Mouse (Mus musculus) kidney, embryonic 16.5 days (tissue): ENCODE results near the gene Apoc4. TPM values are rescaled to one million over a fixed set of nuclear protein-coding genes. Genes with fewer than 3 reads are reported as not detected.
A peak's percentile ranks its signal among the peaks of the same experiment; 100 is the strongest.

Experiments used
- ATAC-seq: fragments of 200-750 bp; cut with Nextera tagmentation; 2 replicates; pipeline ENCODE4 v1.8.0; 2017; ENCODE audit warnings: moderate TSS enrichment; ENCODE audit not compliant: low FRiP score, low TSS enrichment
- H3K27ac ChIP-seq: fragments of 300-500 bp; sonication (generic); 2 replicates; pipeline ENCODE4 v1.5.1; 2014; ENCODE audit warnings: low read length
- H3K27me3 ChIP-seq: fragments of 300-500 bp; sonication (generic); 2 replicates; pipeline ENCODE4 v1.6.1; 2014; ENCODE audit warnings: low read length, control low read depth, mixed read lengths; ENCODE audit not compliant: insufficient read depth
- H3K36me3 ChIP-seq: fragments of 300-500 bp; sonication (generic); 2 replicates; pipeline ENCODE4 v1.6.1; 2014; ENCODE audit warnings: low read length, control low read depth, mixed read lengths; ENCODE audit not compliant: insufficient read depth
- H3K4me1 ChIP-seq: fragments of 300-500 bp; sonication (generic); 2 replicates; pipeline ENCODE4 v1.6.1; 2014; ENCODE audit warnings: low read length, control low read depth, mixed read lengths; ENCODE audit not compliant: insufficient read depth
- H3K4me2 ChIP-seq: fragments of 300-500 bp; sonication (generic); replicated peaks from 2 replicates; pipeline ENCODE4 v1.6.1; 2014; ENCODE audit warnings: low read depth, low read length
- H3K4me3 ChIP-seq: fragments of 300-500 bp; sonication (generic); 2 replicates; pipeline ENCODE4 v1.5.1; 2014; ENCODE audit warnings: mild to moderate bottlenecking, low read length
- H3K9ac ChIP-seq: fragments of 300-500 bp; sonication (generic); replicated peaks from 2 replicates; pipeline ENCODE4 v1.6.1; 2014; ENCODE audit warnings: low read length
- H3K9me3 ChIP-seq: fragments of 300-500 bp; sonication (generic); 2 replicates; pipeline ENCODE4 v1.6.1; 2016; ENCODE audit warnings: low read length, control low read depth
- WGBS: fragments of 180-500 bp; shearing (Covaris S2); extraction: QIAGEN DNeasy Blood & Tissue Kit; methylation state at CpG from one replicate; pipeline ENCODE4 v1.1.7; 2014; 5-methylcytosine and 5-hydroxymethylcytosine counted together
- polyA plus RNA-seq: library from polyadenylated mRNA; unstranded; fragments of >200 nt; fragmentation: Nextera tagmentation; extraction: Ambion mirVana; gene quantifications from 2 replicates; pipeline ENCODE4 v1.2.1, GENCODE M21; 2015

Apoc4 gene
- polyA plus RNA-seq, 1 experiment from 2014 or later = 2.2 TPM

DNA sequence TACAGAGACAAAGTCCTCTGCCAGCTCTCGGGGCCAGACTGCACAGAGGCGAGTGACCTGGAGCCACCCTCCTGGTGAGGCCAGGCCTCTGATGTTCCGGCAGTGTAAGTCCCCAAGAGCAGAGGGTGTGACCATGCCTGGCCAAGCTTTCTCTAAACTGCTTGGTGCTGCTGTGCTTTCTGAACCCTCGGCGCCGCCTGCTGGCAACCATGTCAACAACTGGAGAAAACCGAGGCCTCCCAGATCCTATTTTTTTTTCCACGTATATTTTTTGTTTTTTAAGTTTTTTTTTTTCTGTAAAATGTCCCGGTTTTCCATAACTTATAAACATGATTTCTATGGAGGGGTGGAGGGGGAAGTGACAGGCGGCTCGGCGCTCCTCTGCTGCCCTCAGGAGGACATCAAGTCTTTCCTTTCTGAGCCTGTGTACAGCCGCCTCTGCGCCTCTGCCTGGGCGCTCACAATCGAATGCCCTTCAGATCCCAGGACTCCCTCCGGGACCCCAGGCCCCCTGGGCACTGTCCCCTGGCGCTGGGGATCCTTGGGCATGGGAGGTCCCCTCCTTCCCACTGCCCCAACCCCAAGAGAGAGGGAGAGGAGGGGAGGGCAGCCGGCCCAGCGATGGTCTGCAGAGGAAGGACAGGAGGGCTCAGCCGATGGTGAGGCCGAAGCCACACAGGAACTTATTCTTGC, 19.9 kb upstream of the Apoc4 start:
- H3K4me1 ChIP-seq = peaks cover 25% of the 10 kb centered on the region
- peaks cover 32% of the 10 kb centered on the region for H3K36me3 ChIP-seq
- H3K27me3 ChIP-seq = no peaks in the 10 kb centered on the region
- H3K4me2 ChIP-seq = no peak overlapping the region
- H3K27ac ChIP-seq = peak overlapping the region; percentile 65
- no peak overlapping the region for H3K4me3 ChIP-seq
- H3K9ac ChIP-seq = peak overlapping the region; percentile 23
- ATAC-seq = peak; percentile 86
- WGBS = 31% methylated on average over 22 of the region's 22 CpGs
- no peaks in the 10 kb centered on the region for H3K9me3 ChIP-seq

DNA sequence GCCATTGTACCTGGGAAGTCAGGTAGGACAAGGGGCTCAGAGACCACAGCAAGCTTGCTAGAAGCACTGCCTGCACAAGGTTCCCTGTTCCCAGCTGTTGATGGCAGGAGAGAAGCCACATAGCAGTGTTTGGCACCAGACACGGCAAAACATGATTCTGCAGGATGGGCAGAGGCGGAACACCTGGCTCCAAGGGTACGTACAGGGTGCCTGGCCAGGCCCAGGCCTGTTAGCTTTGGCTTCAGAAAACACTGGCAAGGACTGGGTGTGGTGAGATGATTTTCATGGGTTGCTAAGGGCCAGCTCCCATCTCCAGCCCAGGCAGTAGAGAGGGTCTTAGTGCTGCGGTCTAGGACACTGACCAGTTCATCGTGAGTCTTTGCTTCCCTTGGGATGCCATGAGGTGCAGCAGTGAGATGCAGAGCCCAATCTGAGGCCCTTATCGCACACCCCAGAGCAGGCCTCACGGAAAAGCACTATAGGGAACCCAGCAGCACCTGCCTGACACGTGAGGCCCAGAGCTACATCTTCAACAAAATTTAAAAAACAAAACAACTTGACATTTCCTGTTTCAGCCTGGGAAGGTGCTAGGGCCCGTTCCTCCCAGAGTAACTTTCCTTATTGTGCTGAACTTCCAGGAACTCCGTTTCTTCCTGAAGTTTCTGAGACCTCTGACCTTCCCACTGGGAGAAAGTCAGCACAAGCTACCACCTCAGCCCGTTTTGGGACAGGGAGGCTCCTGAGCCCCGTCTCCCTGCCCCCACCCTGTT, 19.2 kb upstream of the Apoc4 start:
- Histone ChIP-seq H3K4me1 (peaks cover 25% of the 10 kb centered on the region), H3K36me3 (peaks cover 30% of the 10 kb centered on the region), H3K27me3 (no peaks in the 10 kb centered on the region), H3K9ac (no peak overlapping the region; the same call in 1 of the 2 replicates), H3K27ac (peak overlapping the region; percentile 54), H3K9me3 (no peaks in the 10 kb centered on the region), H3K4me3 (no peak overlapping the region), H3K4me2 (no peak overlapping the region)
- WGBS = 62% methylated on average over 12 of the region's 12 CpGs
- no peak for ATAC-seq

- peaks cover 28% of the 10 kb centered on the region for H3K4me1 ChIP-seq
- WGBS = 78% methylated on average over 4 of the region's 4 CpGs
Observed at GRCm38 (mm10) chr7:19699827-19700148, 18.5 kb upstream of the Apoc4 start.

GRCm38 (mm10) chr7:19698907-19699826, 17.9 kb upstream of the Apoc4 start, which contains the start of gene Apoe:
Gene Apoe (minus strand): TSS chr7:19699188.
- peak; percentile 47 for ATAC-seq
- Histone ChIP-seq H3K36me3 (peaks cover 20% of the 10 kb centered on the region), H3K27me3 (no peaks in the 10 kb centered on the region), H3K27ac (peak within 1 kb of the TSS; percentile 48; the same call in 1 of the 2 replicates), H3K4me1 (peaks cover 28% of the 10 kb centered on the region), H3K4me2 (peak within 1 kb of the TSS; percentile 60), H3K9ac (peak within 1 kb of the TSS; percentile 63), H3K9me3 (no peaks in the 10 kb centered on the region), H3K4me3 (peak within 1 kb of the TSS; percentile 44)
- 2% methylated on average over 20 of the region's 20 CpGs for WGBS

More at GRCm38 (mm10) chr7:19699827-19700148, 18.5 kb upstream of the Apoc4 start:
- Histone ChIP-seq H3K9me3 (no peaks in the 10 kb centered on the region), H3K36me3 (peaks cover 25% of the 10 kb centered on the region), H3K9ac (no peak overlapping the region), H3K4me3 (no peak overlapping the region), H3K27me3 (no peaks in the 10 kb centered on the region), H3K4me2 (no peak overlapping the region), H3K27ac (no peak overlapping the region)
- no peak for ATAC-seq

GRCm38 (mm10) chr7:19697949-19698906, 16.9 kb upstream of the Apoc4 start:
- H3K9ac ChIP-seq = peak overlapping the region; percentile 63
- H3K4me3 ChIP-seq = peak overlapping the region; percentile 44
- H3K36me3 ChIP-seq = peaks cover 13% of the 10 kb centered on the region
- H3K27ac ChIP-seq = peak overlapping the region; percentile 48; the same call in 1 of the 2 replicates
- no peak for ATAC-seq
- H3K9me3 ChIP-seq = no peaks in the 10 kb centered on the region
- WGBS = 2% methylated on average over 28 of the region's 28 CpGs
- H3K4me1 ChIP-seq = peaks cover 31% of the 10 kb centered on the region
- no peaks in the 10 kb centered on the region for H3K27me3 ChIP-seq
- peak overlapping the region; percentile 60 for H3K4me2 ChIP-seq

- H3K9ac ChIP-seq = no peak overlapping the region
- peaks cover 46% of the 10 kb centered on the region for H3K4me1 ChIP-seq
- H3K9me3 ChIP-seq = no peaks in the 10 kb centered on the region
- no peak overlapping the region for H3K4me2 ChIP-seq
- H3K36me3 ChIP-seq = no peaks in the 10 kb centered on the region; the same call in 1 of the 2 replicates
- no peak overlapping the region for H3K27ac ChIP-seq
- ATAC-seq = no peak
- 97% methylated on average over 34 of the region's 34 CpGs for WGBS
- no peaks in the 10 kb centered on the region for H3K27me3 ChIP-seq
- H3K4me3 ChIP-seq = no peak overlapping the region
Observed at GRCm38 (mm10) chr7:19696336-19696873, 15.1 kb upstream of the Apoc4 start.

DNA sequence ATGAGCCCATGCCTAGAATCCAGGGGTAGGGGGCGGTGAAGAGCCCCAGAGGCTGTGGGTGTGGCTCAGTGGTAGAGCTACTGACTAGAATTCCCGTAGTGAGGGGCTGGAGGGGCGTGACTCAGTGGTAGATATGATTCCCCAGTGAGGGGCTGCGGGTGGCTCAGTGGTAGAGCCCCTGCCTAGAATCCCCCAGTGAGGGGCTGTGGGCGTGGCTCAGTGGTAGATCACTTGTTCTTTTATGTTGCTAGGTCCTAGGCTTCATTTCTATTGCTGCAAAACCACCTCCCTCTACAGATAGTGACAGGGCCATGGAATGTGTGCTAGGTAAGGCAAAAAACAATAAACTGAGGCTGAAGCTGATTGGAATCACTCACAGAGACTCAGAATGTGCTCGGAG, 14.6 kb upstream of the Apoc4 start:
- H3K4me2 ChIP-seq = no peak overlapping the region
- no peaks in the 10 kb centered on the region; the same call in 1 of the 2 replicates for H3K36me3 ChIP-seq
- H3K9me3 ChIP-seq = no peaks in the 10 kb centered on the region
- H3K27me3 ChIP-seq = no peaks in the 10 kb centered on the region
- no peak overlapping the region for H3K4me3 ChIP-seq
- WGBS = 84% methylated on average over 6 of the region's 6 CpGs
- ATAC-seq = no peak
- H3K27ac ChIP-seq = no peak overlapping the region
- H3K4me1 ChIP-seq = peaks cover 44% of the 10 kb centered on the region
- H3K9ac ChIP-seq = no peak overlapping the region

- H3K9ac ChIP-seq = 0 out of 2 replicates have a peak overlapping the region, but pooled peaks have one; percentile 25
- no peaks in the 10 kb centered on the region; the same call in 1 of the 2 replicates for H3K36me3 ChIP-seq
- no peak overlapping the region for H3K27ac ChIP-seq
- peaks cover 39% of the 10 kb centered on the region for H3K4me1 ChIP-seq
- no peak overlapping the region for H3K4me3 ChIP-seq
- 31% methylated on average over 8 of the region's 8 CpGs for WGBS
- no peaks in the 10 kb centered on the region for H3K27me3 ChIP-seq
- no peak overlapping the region for H3K4me2 ChIP-seq
- H3K9me3 ChIP-seq = no peaks in the 10 kb centered on the region
- ATAC-seq = no peak
Observed at GRCm38 (mm10) chr7:19695213-19695594, 13.9 kb upstream of the Apoc4 start.
